Mouse (Mus musculus) MEL (cell line): Measurements from ENCODE around the gene Gm49416.
A peak's percentile ranks its signal among the peaks of the same experiment; 100 is the strongest.

ENCODE experiments used
- CTCF ChIP-seq, 3 experiments: IDR thresholded peaks in 2 of 3; conservative IDR thresholded peaks in 1 of 3; 2 replicates each; pipeline ENCODE4 v1.5.1; 2011 to 2012; ENCODE audit warnings: low read length in 3 of 3, low read depth in 2 of 3, mild to moderate bottlenecking in 2 of 3, improper control_type of control experiment in 1 of 3, inconsistent platforms in 1 of 3, mixed read lengths in 1 of 3, moderate library complexity in 1 of 3; ENCODE audit not compliant: control insufficient read depth in 1 of 3, insufficient read depth in 1 of 3, poor library complexity in 1 of 3, severe bottlenecking in 1 of 3
- E2F4 ChIP-seq: IDR thresholded peaks from 2 replicates; pipeline ENCODE4 v1.6.1; 2011; ENCODE audit warnings: low read depth, low read length, improper control_type of control experiment, borderline replicate concordance
- EP300 ChIP-seq, 2 experiments: IDR thresholded peaks; 2 replicates each; pipeline ENCODE4 v1.6.1; 2011; ENCODE audit warnings: improper control_type of control experiment in 2 of 2, low read length in 2 of 2, low read depth in 1 of 2, mild to moderate bottlenecking in 1 of 2
- MAFK ChIP-seq: IDR thresholded peaks from 2 replicates; pipeline ENCODE4 v1.6.1; 2011; ENCODE audit warnings: low read depth, mild to moderate bottlenecking, low read length, improper control_type of control experiment, borderline replicate concordance
- POLR2AphosphoS2 ChIP-seq: IDR thresholded peaks from 2 replicates; pipeline ENCODE4 v1.6.1; 2011; ENCODE audit warnings: low read length, improper control_type of control experiment
- SMC3 ChIP-seq: IDR thresholded peaks from 2 replicates; pipeline ENCODE4 v1.6.1; 2011; ENCODE audit warnings: low read depth, low read length, improper control_type of control experiment
- UBTF ChIP-seq: IDR thresholded peaks from 2 replicates; pipeline ENCODE4 v1.6.1; 2012; ENCODE audit warnings: low read depth, mild to moderate bottlenecking, inconsistent platforms, low read length, improper control_type of control experiment, moderate library complexity, borderline replicate concordance; ENCODE audit not compliant: insufficient read depth
- ZNF384 ChIP-seq: IDR thresholded peaks from 2 replicates; pipeline ENCODE4 v1.6.1; 2012; ENCODE audit warnings: low read depth, mild to moderate bottlenecking, inconsistent platforms, low read length, improper control_type of control experiment

- TF ChIP-seq POLR2AphosphoS2 (peak; percentile 94), EP300 (IDR thresholded peaks at IDR 0.05; ENCODE audit: low read depth in 1 of 2, low read length in 2 of 2) (no peak), MAFK (peak; percentile 40; the same call in 1 of the 2 replicates), ZNF384 (no peak), UBTF (no peak), E2F4 (peak; percentile 74; the same call in 1 of the 2 replicates), CTCF (IDR thresholded peaks at IDR 0.05 in 2 of 3, conservative IDR thresholded peaks at IDR 0.05 in 1 of 3; ENCODE audit: control insufficient read depth in 1 of 3, insufficient read depth in 1 of 3, low read depth in 2 of 3, low read length in 3 of 3, poor library complexity in 1 of 3, severe bottlenecking in 1 of 3) (no peak), SMC3 (peak; percentile 29; the same call in 1 of the 2 replicates)
Measured at GRCm38 (mm10) chr19:8887585-8888463, 902 bp upstream of the Gm49416 start.
